Mouse (Mus musculus) limb, embryonic 15.5 days (tissue): ENCODE results near the gene Amelx. TPM values are rescaled to one million over a fixed set of nuclear protein-coding genes. Genes with fewer than 3 reads are reported as not detected.

Experiments
- polyA plus RNA-seq: library from polyadenylated mRNA; unstranded; fragments of >200 nt; fragmentation: Nextera tagmentation; extraction: Ambion mirVana; gene quantifications from 2 replicates; pipeline ENCODE4 v1.2.1, GENCODE M21; 2015

The Amelx gene
- polyA plus RNA-seq, 1 experiment from 2014 or later, result not detected

Other genes starting within 250 kb of the Amelx start
- gene Hccs, start 133.2 kb upstream of the Amelx start, polyA plus RNA-seq, result 29.7 and 30.3 TPM in 2 replicates